Mouse (Mus musculus) frontal cortex, postnatal 14 days (tissue): ENCODE data around the gene Tmem33.
A peak's percentile ranks its signal among the peaks of the same experiment; 100 is the strongest.

ENCODE experiments used
- DNase-seq, 2 experiments: peaks; one replicate each; pipeline ENCODE4 v3.0.0; 2022; ENCODE audit warnings: low spot score in 2 of 2

Gene Tmem33

GRCm38 (mm10) chr5:67260531-67261371, at the start of gene Tmem33:
Gene Tmem33, plus strand, starts transcription at chr5:67260565.
- peak; percentile 89 to 92 for DNase-seq

GRCm38 (mm10) chr5:67213168-67213567, 47.2 kb upstream of the Tmem33 start:
- DNase-seq: no peak

- no peak for DNase-seq
Measured at GRCm38 (mm10) chr5:67215121-67216030, 45.0 kb upstream of the Tmem33 start.

GRCm38 (mm10) chr5:67216031-67216778, 44.2 kb upstream of the Tmem33 start:
- DNase-seq: no peak

GRCm38 (mm10) chr5:67216779-67217095, 43.6 kb upstream of the Tmem33 start:
- DNase-seq: no peak

- no peak for DNase-seq
Measured at GRCm38 (mm10) chr5:67221901-67222300, 38.5 kb upstream of the Tmem33 start.

- no peak for DNase-seq
Measured at GRCm38 (mm10) chr5:67222440-67223390, 37.6 kb upstream of the Tmem33 start.

GRCm38 (mm10) chr5:67223391-67224121, 36.8 kb upstream of the Tmem33 start:
- DNase-seq: no peak

GRCm38 (mm10) chr5:67224122-67224502, 36.3 kb upstream of the Tmem33 start:
- DNase-seq: no peak

GRCm38 (mm10) chr5:67225758-67226157, 34.6 kb upstream of the Tmem33 start:
- DNase-seq: no peak

- no peak for DNase-seq
Measured at GRCm38 (mm10) chr5:67227261-67227660, 33.1 kb upstream of the Tmem33 start.

GRCm38 (mm10) chr5:67227682-67228444, 32.5 kb upstream of the Tmem33 start:
- no peak for DNase-seq

GRCm38 (mm10) chr5:67234682-67235081, 25.7 kb upstream of the Tmem33 start:
- DNase-seq: no peak

- DNase-seq: no peak
Measured at GRCm38 (mm10) chr5:67235462-67235861, 24.9 kb upstream of the Tmem33 start.

- DNase-seq: no peak
Measured at GRCm38 (mm10) chr5:67236601-67237000, 23.8 kb upstream of the Tmem33 start.

- DNase-seq: no peak
Measured at GRCm38 (mm10) chr5:67238303-67238702, 22.1 kb upstream of the Tmem33 start.

- no peak for DNase-seq
Measured at GRCm38 (mm10) chr5:67241713-67242112, 18.7 kb upstream of the Tmem33 start.

- DNase-seq: no peak
Measured at GRCm38 (mm10) chr5:67243231-67243630, 17.1 kb upstream of the Tmem33 start.

- DNase-seq: no peak
Measured at GRCm38 (mm10) chr5:67252261-67252660, 8.1 kb upstream of the Tmem33 start.
